Mouse (Mus musculus) heart, adult 2 months (tissue): ENCODE data around the gene Atoh7. TPM values are rescaled to one million over a fixed set of nuclear protein-coding genes. Genes with fewer than 3 reads are reported as not detected.

Source experiments
- DNase-seq, 2 experiments: peaks; one replicate each; pipeline ENCODE4 v3.0.0; 2021
- H3K27ac ChIP-seq: fragments of 200-600 bp; 2 replicates; pipeline ENCODE4 v1.8.1; 2022
- H3K27me3 ChIP-seq: fragments of 200-500 bp; 2 replicates; pipeline ENCODE4 v1.6.1; 2012; ENCODE audit warnings: mild to moderate bottlenecking, low read length, inconsistent platforms, mixed read lengths; ENCODE audit not compliant: control insufficient read depth, insufficient read depth
- H3K36me3 ChIP-seq: fragments of 200-500 bp; 2 replicates; pipeline ENCODE4 v1.6.1; 2012; ENCODE audit warnings: low read length, inconsistent platforms; ENCODE audit not compliant: control insufficient read depth, insufficient read depth
- H3K4me1 ChIP-seq: fragments of 200-500 bp; 2 replicates; pipeline ENCODE4 v1.6.1; 2011; ENCODE audit warnings: low read length; ENCODE audit not compliant: control insufficient read depth, insufficient read depth
- H3K4me3 ChIP-seq: fragments of 200-600 bp; 2 replicates; pipeline ENCODE4 v1.8.1; 2022
- H3K79me2 ChIP-seq: fragments of 200-500 bp; replicated peaks from 2 replicates; pipeline ENCODE4 v1.6.1; 2012; ENCODE audit warnings: mild to moderate bottlenecking, inconsistent platforms, low read length, moderate library complexity, mixed read lengths; ENCODE audit not compliant: control insufficient read depth, insufficient read depth
- H3K9ac ChIP-seq: fragments of 200-500 bp; 2 replicates; pipeline ENCODE4 v1.6.1; 2012; ENCODE audit warnings: low read depth, mild to moderate bottlenecking, control low read depth, inconsistent platforms, low read length, mixed read lengths
- CTCF ChIP-seq: fragments of 200-600 bp; IDR thresholded peaks from 2 replicates; pipeline ENCODE4 v1.8.1; 2022; ENCODE audit warnings: antibody characterized with exemption, mild to moderate bottlenecking, moderate library complexity
- EP300 ChIP-seq: fragments of 200-500 bp; IDR thresholded peaks from 2 replicates; pipeline ENCODE4 v1.6.1; 2011; ENCODE audit warnings: low read depth, low read length, control low read depth; ENCODE audit not compliant: insufficient read depth
- POLR2A ChIP-seq: fragments of 200-500 bp; IDR thresholded peaks from 2 replicates; pipeline ENCODE4 v1.6.1; 2011; ENCODE audit warnings: mild to moderate bottlenecking, low read depth, low read length, control low read depth; ENCODE audit not compliant: insufficient read depth
- WGBS: fragments of 180-500 bp; shearing (Covaris S2); methylation state at CpG from one replicate; pipeline ENCODE4 v1.1.7; 2018; 5-methylcytosine and 5-hydroxymethylcytosine counted together
- intact Hi-C: fragments of 180-260 bp; cut with DNase I; formaldehyde crosslinking; loops from one replicate; pipeline ENCODE4 v1.15.1; 2025
- polyA plus RNA-seq: library from polyadenylated mRNA; depleted of rRNA; stranded (reverse); fragments of >200 nt; gene quantifications from 2 replicates; pipeline ENCODE4 v1.2.3, GENCODE M21; 2012
- total RNA-seq, 2 experiments: library from RNA; stranded (reverse); gene quantifications; 2 replicates each; pipeline ENCODE4 v1.2.3; 2021

Atoh7 gene
- total and polyA plus RNA-seq, 3 experiments = not detected

DNA sequence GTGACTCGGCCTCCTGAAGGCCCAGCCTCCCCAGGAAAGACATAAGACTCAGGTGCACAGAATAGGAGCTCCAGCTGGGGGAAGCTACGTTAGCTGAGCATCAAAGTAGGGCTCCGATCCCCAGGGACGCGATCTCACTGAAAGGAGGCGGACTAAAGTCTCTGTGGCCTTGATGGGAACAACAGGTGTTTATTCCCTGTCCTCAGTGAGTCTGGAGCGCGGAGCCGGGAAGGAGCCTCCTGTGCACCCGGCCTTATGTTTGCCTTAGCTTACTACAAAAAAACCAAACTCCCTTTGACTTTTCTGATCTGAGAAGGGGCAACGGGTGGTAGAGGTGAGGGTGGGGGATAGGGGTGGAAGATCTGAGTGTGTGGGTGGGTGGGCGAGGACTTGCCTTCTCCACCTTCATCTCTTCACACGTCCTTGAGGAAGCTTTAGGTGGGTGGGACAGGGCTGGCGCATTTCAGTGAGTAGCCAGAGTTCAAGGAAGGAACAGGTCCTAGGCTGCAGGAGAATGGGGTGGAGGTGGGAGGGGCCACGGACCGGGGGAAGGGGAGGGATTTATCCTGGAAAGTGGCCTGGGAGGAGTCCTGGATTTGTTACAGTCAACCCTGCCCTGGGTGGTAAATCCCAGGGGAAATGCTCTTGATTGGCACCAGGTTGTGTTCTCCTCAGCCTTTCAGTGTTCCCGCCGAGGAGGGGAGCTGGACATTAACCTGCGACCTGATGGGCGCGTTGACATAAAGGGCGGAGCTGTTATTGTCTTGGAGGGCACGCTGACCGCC is 42.3 kb upstream of the Atoh7 start:
- peaks cover 2% of the 10 kb centered on the region; the same call in 1 of the 2 replicates for H3K4me1 ChIP-seq
- no peaks in the 10 kb centered on the region for H3K27me3 ChIP-seq
- no peak overlapping the region for H3K4me3 ChIP-seq
- TF ChIP-seq POLR2A (peak; percentile 39; the same call in 1 of the 2 replicates), CTCF (no peak)
- H3K36me3 ChIP-seq = no peaks in the 10 kb centered on the region
- peak overlapping the region; percentile 65 for H3K27ac ChIP-seq
- no peak overlapping the region for H3K9ac ChIP-seq
- intact Hi-C loops = no loop called here
- DNase-seq = peak; percentile 61 to 63
- H3K79me2 ChIP-seq = no peaks in the 10 kb centered on the region
- WGBS = 42% methylated on average over 24 of the region's 24 CpGs

DNA sequence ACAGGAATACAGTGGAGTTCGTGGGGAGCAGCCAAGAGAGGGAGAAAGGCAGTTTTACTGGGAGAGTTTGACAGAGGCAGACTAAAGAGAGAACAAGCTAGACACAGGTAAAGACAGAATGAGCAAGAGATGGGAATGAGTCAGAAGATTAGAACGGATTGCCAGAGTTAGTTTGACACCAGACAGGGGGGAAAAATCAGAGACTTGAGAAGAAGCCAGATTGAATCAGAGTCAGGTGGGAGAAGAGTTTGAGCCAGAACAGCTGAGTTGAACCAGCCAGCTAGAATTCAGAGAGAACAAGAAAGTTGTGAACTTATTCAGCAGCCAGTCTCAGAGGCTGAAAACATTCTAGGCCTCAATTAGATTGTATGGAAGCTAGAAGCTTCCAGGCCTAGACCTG is 39.6 kb upstream of the Atoh7 start, which contains the start of gene Pbld1:
TSS of gene Pbld1 (plus strand) at position 301 of the 400 bp plus-strand sequence.
- Histone ChIP-seq H3K9ac (no peak within 1 kb of the TSS), H3K27ac (peak within 1 kb of the TSS; percentile 81), H3K79me2 (no peaks in the 10 kb centered on the region), H3K4me3 (no peak within 1 kb of the TSS), H3K36me3 (no peaks in the 10 kb centered on the region), H3K4me1 (peaks cover 2% of the 10 kb centered on the region; the same call in 1 of the 2 replicates), H3K27me3 (no peaks in the 10 kb centered on the region)
- TF ChIP-seq CTCF = no peak
- TF ChIP-seq EP300 = no peak
- no peak for TF ChIP-seq POLR2A
- WGBS = 82% methylated on average over 2 of the region's 2 CpGs
- no peak for DNase-seq
- intact Hi-C loops = no loop called here

DNA sequence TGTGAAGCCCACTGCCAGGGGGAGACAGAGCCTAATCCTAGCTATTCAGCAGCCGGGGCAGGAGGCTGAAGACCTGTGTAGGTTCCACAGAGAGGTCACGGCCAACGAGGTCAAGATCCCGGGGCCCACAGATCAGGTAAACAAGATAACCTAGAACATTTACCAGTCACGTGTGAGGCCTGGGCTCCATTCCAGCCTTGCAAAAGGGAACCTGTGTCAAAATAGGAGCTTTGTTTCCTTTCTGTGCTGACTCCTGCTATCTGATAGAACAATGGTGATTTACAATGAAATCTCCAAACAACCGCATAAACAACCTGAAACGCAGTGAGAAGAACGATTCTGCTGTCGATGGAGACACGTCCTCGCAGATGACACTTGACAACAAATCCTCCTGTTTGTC is 39.0 kb upstream of the Atoh7 start:
- Histone ChIP-seq H3K4me1 (peaks cover 2% of the 10 kb centered on the region; the same call in 1 of the 2 replicates), H3K36me3 (no peaks in the 10 kb centered on the region), H3K27me3 (no peaks in the 10 kb centered on the region), H3K9ac (no peak overlapping the region), H3K79me2 (no peaks in the 10 kb centered on the region), H3K4me3 (no peak overlapping the region), H3K27ac (peak overlapping the region; percentile 81)
- TF ChIP-seq EP300 = peak; percentile 31; the same call in 1 of the 2 replicates
- TF ChIP-seq CTCF = no peak
- intact Hi-C loops = no loop called here
- WGBS = 31% methylated on average over 11 of the region's 11 CpGs
- DNase-seq = peak; percentile 60

DNA sequence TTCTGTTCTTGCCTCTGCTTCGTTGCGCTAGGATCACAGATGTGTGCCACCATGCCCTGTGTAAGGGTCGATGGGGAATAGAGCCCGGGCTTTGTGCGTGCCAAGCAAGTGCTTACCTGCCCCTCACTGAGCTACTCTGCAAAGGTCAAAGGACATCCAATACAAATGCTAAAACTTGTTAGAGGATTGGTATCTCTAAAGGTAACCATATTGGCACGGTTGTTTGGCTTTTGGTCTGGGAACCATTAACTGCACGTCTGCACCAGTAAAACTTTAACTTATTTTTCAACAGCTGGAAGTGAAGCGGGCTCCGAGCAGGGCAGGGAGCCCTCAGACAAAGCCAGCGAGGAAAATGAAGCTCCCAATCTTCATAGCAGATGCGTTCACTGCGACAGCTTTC is 38.2 kb upstream of the Atoh7 start:
- Histone ChIP-seq H3K9ac (no peak overlapping the region), H3K79me2 (no peaks in the 10 kb centered on the region), H3K36me3 (no peaks in the 10 kb centered on the region), H3K27me3 (no peaks in the 10 kb centered on the region), H3K27ac (peak overlapping the region; percentile 81; the same call in 1 of the 2 replicates), H3K4me3 (no peak overlapping the region), H3K4me1 (peaks cover 2% of the 10 kb centered on the region; the same call in 1 of the 2 replicates)
- intact Hi-C loops = no loop called here
- 82% methylated on average over 12 of the region's 12 CpGs for WGBS
- no peak for TF ChIP-seq EP300
- no peak for TF ChIP-seq POLR2A
- no peak for TF ChIP-seq CTCF
- DNase-seq = no peak

DNA sequence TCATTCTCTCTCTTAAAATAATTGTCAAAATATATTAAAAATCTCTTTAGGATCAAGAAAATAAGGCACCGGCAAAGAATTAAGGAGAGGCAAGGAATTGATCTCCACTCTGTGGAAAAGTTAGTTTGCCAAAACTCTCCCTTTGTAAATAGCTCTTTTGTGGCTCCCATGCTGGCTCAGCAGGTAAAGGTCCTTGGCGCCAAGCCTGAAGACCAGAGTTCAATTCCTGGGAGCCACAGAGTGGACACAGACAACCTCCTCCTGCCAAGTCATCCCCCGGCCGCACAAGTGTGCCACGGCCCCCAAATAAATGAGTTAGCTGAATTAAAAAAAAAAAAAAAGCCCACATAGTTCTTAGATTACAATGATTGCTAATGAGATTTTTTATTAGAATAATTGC is 36.8 kb upstream of the Atoh7 start:
- H3K79me2 ChIP-seq = no peaks in the 10 kb centered on the region
- no peaks in the 10 kb centered on the region for H3K36me3 ChIP-seq
- H3K27ac ChIP-seq = no peak overlapping the region
- intact Hi-C loops = loop anchor here (1.0 kb wide), 1 partner anchor 17 kb away; no protein-coding TSS in a partner anchor
- H3K27me3 ChIP-seq = no peaks in the 10 kb centered on the region
- no peak for TF ChIP-seq EP300
- no peak for TF ChIP-seq CTCF
- no peak for TF ChIP-seq POLR2A
- no peak overlapping the region for H3K9ac ChIP-seq
- WGBS = 94% methylated on average over 5 of the region's 5 CpGs
- no peak overlapping the region for H3K4me3 ChIP-seq
- no peak for DNase-seq
- H3K4me1 ChIP-seq = no peaks in the 10 kb centered on the region

DNA sequence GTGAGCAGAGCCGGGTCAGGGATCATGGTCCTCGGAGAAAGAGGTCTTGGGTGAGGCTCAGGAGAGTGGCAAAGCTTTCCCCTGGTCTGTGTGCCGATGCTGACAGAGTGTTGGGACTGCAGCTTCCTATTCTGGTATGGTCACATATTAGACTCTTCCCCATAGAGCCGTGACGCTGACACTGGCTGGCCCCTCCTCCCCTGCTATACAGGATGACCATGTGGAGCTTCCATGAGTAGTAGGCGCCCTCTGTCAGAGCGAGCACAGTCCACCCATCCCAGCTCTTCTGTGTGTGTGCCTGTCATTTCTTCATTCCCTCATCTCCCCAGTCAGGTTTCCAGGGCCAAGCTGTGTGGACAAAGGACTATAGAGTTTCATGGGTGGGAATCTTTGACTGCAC is 36.1 kb upstream of the Atoh7 start:
- 77% methylated on average over 7 of the region's 7 CpGs for WGBS

More for the DNA sequence above, 36.1 kb upstream of the Atoh7 start:
- H3K27me3 ChIP-seq = no peaks in the 10 kb centered on the region
- no peaks in the 10 kb centered on the region for H3K36me3 ChIP-seq
- H3K27ac ChIP-seq = no peak overlapping the region
- H3K79me2 ChIP-seq = no peaks in the 10 kb centered on the region
- intact Hi-C loops = loop anchor here (1.0 kb wide), 1 partner anchor 18 kb away; no protein-coding TSS in a partner anchor
- no peaks in the 10 kb centered on the region for H3K4me1 ChIP-seq
- H3K9ac ChIP-seq = no peak overlapping the region
- no peak overlapping the region for H3K4me3 ChIP-seq
- no peak for DNase-seq
- no peak for TF ChIP-seq EP300
- TF ChIP-seq POLR2A = no peak
- no peak for TF ChIP-seq CTCF
